Mouse (Mus musculus) myocyte (in vitro differentiated cells): ENCODE data around the gene Gucy2e. TPM values are rescaled to one million over a fixed set of nuclear protein-coding genes. Genes with fewer than 3 reads are reported as not detected.

Experiments used
- H3K27me3 ChIP-seq: one replicate; pipeline ENCODE4 v1.6.1; 2011; ENCODE audit not compliant: control insufficient read depth, insufficient read depth, insufficient read length
- H3K36me3 ChIP-seq: one replicate; pipeline ENCODE4 v1.6.1; 2011; ENCODE audit not compliant: control insufficient read depth, insufficient read depth
- H3K4me2 ChIP-seq: one replicate; pipeline ENCODE4 v1.6.1; 2011; ENCODE audit warnings: low read depth, control low read depth
- H3K4me3 ChIP-seq: one replicate; pipeline ENCODE4 v1.5.1; 2011; ENCODE audit warnings: mild to moderate bottlenecking, control low read depth, moderate library complexity
- H3K79me2 ChIP-seq: one replicate; pipeline ENCODE4 v1.6.1; 2011; ENCODE audit not compliant: control insufficient read depth, insufficient read depth
- H3ac ChIP-seq: one replicate; pipeline ENCODE4 v1.6.1; 2011; ENCODE audit not compliant: control insufficient read depth, insufficient read length
- CEBPB ChIP-seq: IDR thresholded peaks from 2 replicates; pipeline ENCODE4 v1.6.1; 2011; ENCODE audit warnings: mild to moderate bottlenecking, moderate library complexity; ENCODE audit not compliant: poor library complexity, insufficient read depth, severe bottlenecking
- E2F4 ChIP-seq: IDR thresholded peaks from one replicate; pipeline ENCODE4 v1.6.1; 2011; ENCODE audit warnings: mild to moderate bottlenecking, control low read depth, moderate library complexity; ENCODE audit not compliant: insufficient read depth
- MAX ChIP-seq: IDR thresholded peaks from one replicate; pipeline ENCODE4 v1.6.1; 2011; ENCODE audit warnings: low read depth, mild to moderate bottlenecking, control low read depth
- MYOD1 ChIP-seq, 3 experiments: IDR thresholded peaks; one replicate each; pipeline ENCODE4 v1.6.1; 2011; ENCODE audit warnings: control low read depth in 2 of 3, low read depth in 2 of 3, mild to moderate bottlenecking in 2 of 3, moderate library complexity in 1 of 3; ENCODE audit not compliant: insufficient read length in 2 of 3, control insufficient read depth in 1 of 3
- MYOG ChIP-seq, 3 experiments: IDR thresholded peaks; one replicate each; pipeline ENCODE4 v1.6.1; 2011; ENCODE audit warnings: control low read depth in 2 of 3, low read depth in 2 of 3, mild to moderate bottlenecking in 2 of 3; ENCODE audit not compliant: insufficient read length in 2 of 3, control insufficient read depth in 1 of 3, insufficient read depth in 1 of 3
- POLR2A ChIP-seq: IDR thresholded peaks from one replicate; pipeline ENCODE4 v1.6.1; 2011; ENCODE audit warnings: low read depth, mild to moderate bottlenecking, control low read depth, moderate library complexity; ENCODE audit not compliant: insufficient read length
- POLR2AphosphoS2 ChIP-seq: IDR thresholded peaks from one replicate; pipeline ENCODE4 v1.6.1; 2011; ENCODE audit warnings: low read depth, control low read depth; ENCODE audit not compliant: insufficient read length
- REST ChIP-seq: IDR thresholded peaks from one replicate; pipeline ENCODE4 v1.6.1; 2011; ENCODE audit warnings: mild to moderate bottlenecking, control low read depth, moderate library complexity; ENCODE audit not compliant: insufficient read depth, insufficient read length
- SRF ChIP-seq: IDR thresholded peaks from one replicate; pipeline ENCODE4 v1.6.1; 2011; ENCODE audit warnings: low read depth; ENCODE audit not compliant: control insufficient read depth, insufficient read length
- TCF12 ChIP-seq: IDR thresholded peaks from one replicate; pipeline ENCODE4 v1.6.1; 2011; ENCODE audit warnings: mild to moderate bottlenecking, control low read depth; ENCODE audit not compliant: poor library complexity, insufficient read depth, severe bottlenecking
- TCF3 ChIP-seq: IDR thresholded peaks from one replicate; pipeline ENCODE4 v1.6.1; 2011; ENCODE audit warnings: low read depth, control low read depth; ENCODE audit not compliant: insufficient read length
- USF1 ChIP-seq: IDR thresholded peaks from one replicate; pipeline ENCODE4 v1.6.1; 2011; ENCODE audit warnings: low read depth, mild to moderate bottlenecking, control low read depth, moderate library complexity
- polyA plus RNA-seq: library from polyadenylated mRNA; unstranded; fragments of >200 nt; fragmentation: generic; extraction: Trizol; gene quantifications from one replicate; pipeline ENCODE4 v1.2.1, GENCODE M21; 2012; ENCODE audit warnings: missing spikeins

Gene Gucy2e
- polyA plus RNA-seq, 1 experiment, result not detected

GRCm38 (mm10) chr11:69211431-69211830 is 25.4 kb downstream of the Gucy2e start:
- Histone ChIP-seq H3K4me3 (no peak overlapping the region), H3ac (no peak overlapping the region), H3K36me3 (no peaks in the 10 kb centered on the region), H3K79me2 (no peaks in the 10 kb centered on the region), H3K4me2 (no peak overlapping the region), H3K27me3 (peaks cover 33% of the 10 kb centered on the region)
- no peak for TF ChIP-seq SRF
- no peak for TF ChIP-seq E2F4
- no peak for TF ChIP-seq CEBPB
- no peak for TF ChIP-seq POLR2A
- TF ChIP-seq POLR2AphosphoS2, result no peak
- no peak for TF ChIP-seq TCF12
- no peak for TF ChIP-seq MYOG (IDR thresholded peaks at IDR 0.05; ENCODE audit: control insufficient read depth in 1 of 3, insufficient read depth in 1 of 3, insufficient read length in 2 of 3, low read depth in 2 of 3)
- no peak for TF ChIP-seq MYOD1 (IDR thresholded peaks at IDR 0.05; ENCODE audit: control insufficient read depth in 1 of 3, insufficient read length in 2 of 3, low read depth in 2 of 3)
- TF ChIP-seq USF1, result no peak
- no peak for TF ChIP-seq TCF3
- no peak for TF ChIP-seq MAX
- TF ChIP-seq REST, result no peak

DNA sequence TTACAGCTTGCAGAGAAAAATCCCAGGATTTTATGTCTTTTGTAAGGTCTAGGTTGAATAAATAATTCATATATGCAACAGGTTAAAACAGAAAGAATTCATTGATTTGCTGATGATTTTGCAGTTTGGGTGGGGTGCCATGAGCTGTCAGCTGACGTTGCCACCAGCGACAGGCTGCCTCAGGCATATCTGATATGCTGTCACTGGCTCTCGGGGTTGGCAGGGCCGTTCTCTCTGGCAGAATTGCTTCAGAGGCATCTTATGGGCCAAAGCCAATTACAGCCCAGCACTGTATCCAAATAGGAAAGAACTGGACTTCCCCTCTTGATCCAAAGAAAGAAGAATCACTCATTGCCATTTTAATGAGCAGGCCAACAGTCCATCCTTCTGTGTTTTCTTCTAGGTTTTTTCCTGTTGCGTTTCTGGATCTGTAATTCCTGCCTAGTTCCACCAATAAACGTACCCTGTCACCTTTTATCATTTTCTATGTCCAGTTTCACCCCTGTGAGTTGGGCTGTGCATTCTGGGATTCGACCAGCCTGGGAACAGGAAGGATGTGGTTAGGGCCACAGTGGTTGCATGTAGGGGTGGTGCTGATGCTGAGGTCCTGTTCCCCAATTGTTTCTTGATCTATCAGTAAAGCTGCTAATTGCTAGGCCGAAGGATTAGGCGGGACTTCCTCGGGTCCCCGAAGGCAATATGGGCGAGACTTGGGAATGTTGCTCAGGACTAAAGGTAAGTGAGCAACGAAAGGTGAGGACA is 34.2 kb downstream of the Gucy2e start:
- Histone ChIP-seq H3ac (no peak overlapping the region), H3K27me3 (peaks cover 80% of the 10 kb centered on the region), H3K79me2 (no peaks in the 10 kb centered on the region), H3K4me2 (no peak overlapping the region), H3K4me3 (no peak overlapping the region), H3K36me3 (no peaks in the 10 kb centered on the region)
- no peak for TF ChIP-seq MAX
- no peak for TF ChIP-seq POLR2A
- no peak for TF ChIP-seq POLR2AphosphoS2
- TF ChIP-seq TCF3, result no peak
- no peak for TF ChIP-seq MYOG (IDR thresholded peaks at IDR 0.05; ENCODE audit: control insufficient read depth in 1 of 3, insufficient read depth in 1 of 3, insufficient read length in 2 of 3, low read depth in 2 of 3)
- TF ChIP-seq SRF, result no peak
- TF ChIP-seq MYOD1 (IDR thresholded peaks at IDR 0.05; ENCODE audit: control insufficient read depth in 1 of 3, insufficient read length in 2 of 3, low read depth in 2 of 3), result no peak
- TF ChIP-seq TCF12, result no peak
- TF ChIP-seq REST, result no peak
- no peak for TF ChIP-seq E2F4
- TF ChIP-seq CEBPB, result no peak
- no peak for TF ChIP-seq USF1

DNA sequence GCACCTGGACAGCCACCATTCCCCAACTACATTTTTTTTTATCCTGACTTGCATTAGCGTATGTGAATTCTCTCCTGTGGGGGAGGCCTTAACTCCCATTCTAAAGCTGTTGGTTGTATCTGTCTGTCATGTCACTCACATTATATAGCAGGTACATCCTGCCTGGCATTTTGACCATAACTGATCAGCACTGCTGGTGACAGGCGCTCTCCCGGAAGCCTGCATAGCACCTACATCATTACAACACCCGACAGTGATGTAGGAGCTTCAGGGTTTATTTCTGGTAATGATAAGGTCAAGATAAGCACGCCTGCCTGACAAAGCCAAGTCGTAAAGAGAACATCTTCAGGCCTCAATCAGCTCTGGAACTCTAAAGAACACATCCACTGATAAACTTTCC is 36.6 kb downstream of the Gucy2e start:
- Histone ChIP-seq H3K4me2 (no peak overlapping the region), H3K36me3 (no peaks in the 10 kb centered on the region), H3ac (no peak overlapping the region), H3K27me3 (peaks cover 73% of the 10 kb centered on the region), H3K4me3 (no peak overlapping the region), H3K79me2 (no peaks in the 10 kb centered on the region)
- no peak for TF ChIP-seq E2F4
- TF ChIP-seq POLR2AphosphoS2, result no peak
- TF ChIP-seq TCF12, result no peak
- TF ChIP-seq MYOG (IDR thresholded peaks at IDR 0.05; ENCODE audit: control insufficient read depth in 1 of 3, insufficient read depth in 1 of 3, insufficient read length in 2 of 3, low read depth in 2 of 3), result no peak
- TF ChIP-seq USF1, result no peak
- TF ChIP-seq REST, result no peak
- no peak for TF ChIP-seq TCF3
- no peak for TF ChIP-seq POLR2A
- no peak for TF ChIP-seq MYOD1 (IDR thresholded peaks at IDR 0.05; ENCODE audit: control insufficient read depth in 1 of 3, insufficient read length in 2 of 3, low read depth in 2 of 3)
- no peak for TF ChIP-seq CEBPB
- no peak for TF ChIP-seq SRF
- TF ChIP-seq MAX, result no peak

DNA sequence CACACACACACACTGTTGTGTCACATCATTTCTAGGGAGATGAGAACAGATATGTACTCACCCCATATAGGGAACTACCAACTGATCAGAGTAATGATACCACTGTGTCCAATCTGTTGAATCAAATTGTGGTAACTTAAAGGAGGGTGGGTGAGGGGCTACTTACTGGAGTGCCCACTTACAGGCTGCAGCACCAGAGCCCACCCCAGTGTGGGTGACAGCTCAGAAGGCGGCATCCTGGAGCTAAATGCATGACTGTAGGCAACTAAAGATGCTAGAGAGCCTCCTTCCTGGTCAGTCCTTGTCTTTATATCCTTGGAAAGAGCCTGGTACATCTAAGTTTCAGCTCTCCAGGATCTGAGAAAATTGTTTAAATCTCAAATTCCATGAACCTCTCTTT is 37.6 kb downstream of the Gucy2e start:
- no peak overlapping the region for H3K4me2 ChIP-seq

More for the DNA sequence above, 37.6 kb downstream of the Gucy2e start:
- no peak overlapping the region for H3ac ChIP-seq
- H3K79me2 ChIP-seq, result no peaks in the 10 kb centered on the region
- H3K36me3 ChIP-seq, result no peaks in the 10 kb centered on the region
- H3K27me3 ChIP-seq, result peaks cover 65% of the 10 kb centered on the region
- TF ChIP-seq USF1, result no peak
- TF ChIP-seq POLR2A, result no peak
- no peak for TF ChIP-seq POLR2AphosphoS2
- TF ChIP-seq MYOD1 (IDR thresholded peaks at IDR 0.05; ENCODE audit: control insufficient read depth in 1 of 3, insufficient read length in 2 of 3, low read depth in 2 of 3), result no peak
- TF ChIP-seq MYOG (IDR thresholded peaks at IDR 0.05; ENCODE audit: control insufficient read depth in 1 of 3, insufficient read depth in 1 of 3, insufficient read length in 2 of 3, low read depth in 2 of 3), result no peak
- TF ChIP-seq MAX, result no peak
- no peak for TF ChIP-seq E2F4
- TF ChIP-seq REST, result no peak
- H3K4me3 ChIP-seq, result no peak overlapping the region
